Mouse (Mus musculus) kidney, adult 8-10 months (tissue): ENCODE measurements around the gene Ice2.
A peak's percentile ranks its signal among the peaks of the same experiment; 100 is the strongest.

Experiments used
- DNase-seq, 2 experiments: peaks; one replicate each; pipeline ENCODE4 v3.0.0; 2022

Ice2 gene

GRCm38 (mm10) chr9:69463046-69463445, 65.3 kb downstream of the Ice2 start:
- DNase-seq = no peak

GRCm38 (mm10) chr9:69464109-69464756, 66.5 kb downstream of the Ice2 start:
- no peak for DNase-seq

GRCm38 (mm10) chr9:69466098-69466497, 68.4 kb downstream of the Ice2 start:
- no peak for DNase-seq

DNA sequence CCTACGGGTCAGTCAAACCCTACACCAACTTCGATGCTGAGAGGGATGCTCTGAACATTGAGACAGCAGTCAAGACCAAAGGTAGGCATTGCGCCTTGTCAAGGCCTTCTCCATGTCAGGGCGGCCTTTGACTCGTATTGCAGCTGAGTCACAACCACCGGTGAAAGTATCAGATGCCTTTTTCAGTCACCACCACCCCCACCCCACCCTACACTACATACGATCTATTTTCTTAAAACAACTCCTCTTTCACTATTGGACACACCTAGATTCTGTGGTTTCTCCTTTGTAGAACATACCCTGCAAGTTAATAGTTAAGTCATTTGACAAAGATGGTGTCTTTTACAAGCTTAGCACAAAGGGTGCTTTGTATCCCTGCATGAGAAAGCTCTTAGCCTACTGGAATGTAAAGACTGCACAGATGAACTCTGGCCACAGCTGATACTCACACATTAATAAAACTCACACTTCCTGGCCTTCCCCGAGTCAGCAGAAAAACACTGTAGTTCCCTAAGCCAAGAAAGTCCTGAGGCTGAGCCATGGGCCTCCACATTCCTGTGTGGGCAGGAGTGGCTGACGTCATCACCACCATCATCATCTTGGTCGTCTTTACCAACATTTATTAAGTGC, 69.7 kb downstream of the Ice2 start:
- DNase-seq = no peak

GRCm38 (mm10) chr9:69468991-69469390, 71.3 kb downstream of the Ice2 start:
- DNase-seq = no peak

DNA sequence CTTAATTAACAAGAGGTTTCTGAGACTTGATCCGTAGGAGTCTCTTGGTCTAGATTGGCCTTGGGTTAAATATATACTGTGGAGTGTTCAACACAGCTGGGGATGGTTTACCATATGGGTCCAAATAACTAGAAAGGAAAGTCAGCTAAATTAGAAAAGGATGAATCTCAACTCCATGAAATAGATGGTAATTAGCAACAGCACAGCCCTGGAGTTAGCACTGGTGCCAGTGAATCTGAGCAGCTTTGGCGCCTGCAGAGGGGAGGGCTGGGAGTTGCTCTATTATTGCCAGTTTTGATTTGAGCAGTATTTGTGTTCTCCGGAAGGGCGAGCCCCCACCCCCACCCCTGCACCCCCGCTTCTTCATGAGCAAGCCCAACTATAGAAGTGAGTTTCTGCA, 72.7 kb downstream of the Ice2 start:
- DNase-seq = no peak

DNA sequence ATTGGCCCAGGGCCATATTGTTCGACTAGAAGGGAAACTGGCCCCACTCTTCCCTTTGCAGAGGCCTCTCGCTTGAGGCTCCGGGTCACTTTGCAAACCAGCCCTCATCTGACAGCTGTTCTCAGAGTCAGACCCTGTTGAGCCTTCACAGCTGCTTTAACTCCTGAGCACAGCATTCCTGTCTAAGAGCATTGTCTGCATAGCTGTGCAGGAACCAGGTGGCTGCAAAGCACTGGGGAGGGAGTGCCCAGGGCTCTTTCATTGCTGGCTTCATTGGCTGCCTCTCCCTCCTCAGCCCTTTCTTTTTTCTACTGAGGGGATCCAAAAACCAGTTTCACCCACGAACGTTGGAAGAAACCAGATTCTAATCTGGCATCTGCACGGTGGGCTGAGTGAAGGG, 73.2 kb downstream of the Ice2 start:
- DNase-seq = no peak

DNA sequence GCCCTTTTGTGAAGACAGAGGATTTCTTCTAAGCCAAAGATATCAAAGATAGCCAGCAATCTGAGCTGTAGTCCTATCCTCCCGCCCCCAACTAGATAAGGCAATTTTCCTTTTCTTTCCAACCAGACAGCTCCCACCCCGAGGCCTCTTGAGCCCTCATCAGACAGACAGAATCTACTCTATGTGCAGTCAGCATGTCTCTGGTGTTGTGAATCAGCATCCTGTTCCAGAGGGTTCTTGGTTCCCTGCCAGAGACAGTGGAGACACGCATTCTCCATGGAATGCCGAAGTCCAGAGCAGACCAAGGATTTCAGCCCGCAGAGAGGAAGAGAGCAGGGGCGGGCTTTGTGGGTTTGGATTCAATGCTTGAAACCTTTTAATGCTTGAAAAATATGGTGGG, 75.0 kb downstream of the Ice2 start:
- peak; percentile 74 to 79 for DNase-seq

GRCm38 (mm10) chr9:69475873-69476272, 78.2 kb downstream of the Ice2 start:
- no peak for DNase-seq

- DNase-seq = no peak
These were observed 79.6 kb downstream of the Ice2 start for GRCm38 (mm10) chr9:69477195-69477823.

DNA sequence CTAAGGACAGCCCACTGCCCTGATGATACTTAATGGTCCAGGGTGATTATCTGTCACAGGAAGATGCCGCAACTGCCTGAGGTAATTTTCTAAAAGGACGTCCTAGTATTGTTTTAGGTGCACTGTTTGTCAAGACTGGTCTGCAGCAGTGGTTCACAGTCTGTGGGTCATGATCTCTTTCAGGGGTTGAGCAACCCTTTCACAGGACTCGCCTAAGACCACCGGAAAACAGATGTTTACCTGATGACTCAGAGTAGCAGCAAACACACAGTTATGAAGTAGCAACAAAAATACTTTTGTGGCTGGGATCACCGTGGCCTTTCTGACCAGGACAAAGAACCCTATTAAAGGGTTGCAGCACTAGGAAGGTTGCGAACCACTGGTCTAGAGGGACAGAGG, 80.1 kb downstream of the Ice2 start:
- DNase-seq = no peak

DNA sequence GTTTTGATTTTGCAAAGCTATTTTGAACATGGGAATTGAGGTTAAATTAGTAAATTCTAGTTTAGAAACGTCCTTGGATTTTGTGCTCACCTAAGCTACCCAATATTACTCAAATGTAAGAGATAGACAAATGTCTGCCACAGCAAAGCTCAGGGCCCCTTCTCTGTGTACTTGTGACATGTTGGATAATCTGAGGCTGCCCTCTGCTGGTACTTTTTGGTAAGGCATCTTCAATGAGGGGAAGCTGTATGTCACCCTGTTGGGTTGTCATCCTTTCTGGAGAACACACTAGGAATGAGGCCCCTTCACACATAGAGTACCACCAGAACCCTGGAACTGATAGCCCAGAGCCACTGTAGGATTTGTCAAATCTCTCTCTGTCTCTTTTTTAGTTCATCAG, 82.6 kb downstream of the Ice2 start:
- peak; percentile 64 to 87 for DNase-seq
